Mouse (Mus musculus) testis, adult 2 months (tissue): ENCODE results near the gene Gpr15. TPM values are rescaled to one million over a fixed set of nuclear protein-coding genes. Genes with fewer than 3 reads are reported as not detected.

Experiments
- H3K27ac ChIP-seq: fragments of 200-500 bp; 2 replicates; pipeline ENCODE4 v1.5.1; 2012; ENCODE audit warnings: low read depth, low read length; ENCODE audit not compliant: control insufficient read depth, insufficient read depth
- H3K27me3 ChIP-seq: fragments of 200-500 bp; 2 replicates; pipeline ENCODE4 v1.6.1; 2012; ENCODE audit warnings: mild to moderate bottlenecking, low read length, moderate library complexity; ENCODE audit not compliant: control insufficient read depth, insufficient read depth
- H3K36me3 ChIP-seq: fragments of 200-500 bp; 2 replicates; pipeline ENCODE4 v1.6.1; 2012; ENCODE audit warnings: mild to moderate bottlenecking, low read length; ENCODE audit not compliant: control insufficient read depth, insufficient read depth
- H3K4me1 ChIP-seq: fragments of 200-500 bp; 2 replicates; pipeline ENCODE4 v1.6.1; 2012; ENCODE audit warnings: low read length; ENCODE audit not compliant: control insufficient read depth, insufficient read depth
- H3K4me3 ChIP-seq: fragments of 200-500 bp; 2 replicates; pipeline ENCODE4 v1.5.1; 2012; ENCODE audit warnings: low read depth, mild to moderate bottlenecking, low read length, moderate library complexity, mixed read lengths; ENCODE audit not compliant: control insufficient read depth
- CTCF ChIP-seq: fragments of 200-500 bp; IDR thresholded peaks from 2 replicates; pipeline ENCODE4 v1.5.1; 2012; ENCODE audit warnings: low read depth, mild to moderate bottlenecking, inconsistent platforms, low read length, moderate library complexity; ENCODE audit not compliant: control insufficient read depth, insufficient read depth, insufficient replicate concordance
- POLR2A ChIP-seq: fragments of 200-500 bp; IDR thresholded peaks from 2 replicates; pipeline ENCODE4 v1.6.1; 2012; ENCODE audit warnings: low read depth, mild to moderate bottlenecking, inconsistent platforms, low read length, moderate library complexity; ENCODE audit not compliant: control insufficient read depth
- polyA plus RNA-seq: library from polyadenylated mRNA; depleted of rRNA; stranded (reverse); fragments of >200 nt; gene quantifications from 2 replicates; pipeline ENCODE4 v1.2.3, GENCODE M21; 2012

Gene Gpr15
- polyA plus RNA-seq, 1 experiment: 4.2 TPM

GRCm38 (mm10) chr16:58709536-58709935 is 9.3 kb downstream of the Gpr15 start:
- H3K4me1 ChIP-seq: no peaks in the 10 kb centered on the region
- no peak for TF ChIP-seq POLR2A
- no peak for TF ChIP-seq CTCF
- no peaks in the 10 kb centered on the region for H3K27me3 ChIP-seq
- no peaks in the 10 kb centered on the region for H3K36me3 ChIP-seq
- no peak overlapping the region for H3K27ac ChIP-seq
- no peak overlapping the region for H3K4me3 ChIP-seq

GRCm38 (mm10) chr16:58708601-58709475 is 10.0 kb downstream of the Gpr15 start:
- Histone ChIP-seq H3K4me1 (no peaks in the 10 kb centered on the region), H3K4me3 (no peak overlapping the region), H3K36me3 (no peaks in the 10 kb centered on the region), H3K27me3 (no peaks in the 10 kb centered on the region), H3K27ac (no peak overlapping the region)
- TF ChIP-seq CTCF (no peak), POLR2A (no peak)

DNA sequence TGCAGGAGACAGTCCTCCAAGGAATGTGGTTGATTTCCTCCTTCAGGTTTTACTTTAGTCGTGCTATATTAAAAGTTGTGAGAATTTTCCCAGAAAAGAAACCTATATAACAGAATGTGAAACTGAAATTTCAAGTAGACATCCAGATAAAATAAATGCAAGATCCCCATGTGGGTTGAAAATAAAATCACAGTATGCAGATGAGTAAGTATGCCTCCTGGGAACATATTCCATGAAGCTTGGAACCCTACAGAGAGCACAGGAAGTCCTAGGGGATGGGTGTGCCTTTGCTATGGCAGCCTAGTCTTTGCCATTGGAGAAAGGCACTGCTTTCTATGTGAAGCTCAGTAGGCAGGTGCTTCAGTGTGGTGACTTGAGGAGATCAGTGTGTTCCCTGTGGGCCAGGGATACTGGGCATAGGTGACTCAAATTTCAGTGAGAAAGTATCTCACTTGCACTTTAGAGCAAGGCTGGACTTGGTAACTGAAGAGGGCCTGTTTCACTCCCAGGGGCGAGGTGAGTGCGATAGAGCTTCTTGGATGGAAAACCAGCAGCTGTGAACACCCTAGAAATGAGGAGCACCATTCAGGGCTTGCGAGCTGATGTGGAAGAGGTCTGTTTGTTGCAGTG is 11.5 kb downstream of the Gpr15 start:
- H3K27ac ChIP-seq: no peak overlapping the region
- no peak overlapping the region for H3K4me3 ChIP-seq
- H3K27me3 ChIP-seq: no peaks in the 10 kb centered on the region
- H3K4me1 ChIP-seq: no peaks in the 10 kb centered on the region
- H3K36me3 ChIP-seq: no peaks in the 10 kb centered on the region
- TF ChIP-seq POLR2A (no peak), CTCF (no peak)

DNA sequence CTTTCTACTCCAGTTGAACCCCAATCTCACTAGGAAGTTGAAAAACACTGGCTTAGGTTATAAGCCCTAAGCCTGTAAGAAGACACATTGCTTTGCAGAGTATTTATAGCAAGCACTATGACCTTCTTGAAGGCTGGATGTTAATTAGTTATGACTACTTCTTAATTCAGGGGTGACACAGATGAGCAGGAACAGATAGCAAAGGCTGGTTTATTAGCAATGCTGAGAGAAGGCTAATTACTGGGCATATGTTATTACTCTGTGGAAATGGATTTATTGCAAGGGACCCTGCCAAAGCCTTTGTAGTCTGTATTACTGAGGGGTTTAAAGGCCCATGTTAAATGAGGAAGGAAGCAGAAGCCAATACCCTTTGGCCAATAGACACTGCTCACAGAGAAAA is 13.9 kb downstream of the Gpr15 start:
- Histone ChIP-seq H3K27ac (no peak overlapping the region), H3K36me3 (no peaks in the 10 kb centered on the region), H3K27me3 (no peaks in the 10 kb centered on the region), H3K4me3 (no peak overlapping the region), H3K4me1 (no peaks in the 10 kb centered on the region)
- TF ChIP-seq CTCF (no peak), POLR2A (no peak)

DNA sequence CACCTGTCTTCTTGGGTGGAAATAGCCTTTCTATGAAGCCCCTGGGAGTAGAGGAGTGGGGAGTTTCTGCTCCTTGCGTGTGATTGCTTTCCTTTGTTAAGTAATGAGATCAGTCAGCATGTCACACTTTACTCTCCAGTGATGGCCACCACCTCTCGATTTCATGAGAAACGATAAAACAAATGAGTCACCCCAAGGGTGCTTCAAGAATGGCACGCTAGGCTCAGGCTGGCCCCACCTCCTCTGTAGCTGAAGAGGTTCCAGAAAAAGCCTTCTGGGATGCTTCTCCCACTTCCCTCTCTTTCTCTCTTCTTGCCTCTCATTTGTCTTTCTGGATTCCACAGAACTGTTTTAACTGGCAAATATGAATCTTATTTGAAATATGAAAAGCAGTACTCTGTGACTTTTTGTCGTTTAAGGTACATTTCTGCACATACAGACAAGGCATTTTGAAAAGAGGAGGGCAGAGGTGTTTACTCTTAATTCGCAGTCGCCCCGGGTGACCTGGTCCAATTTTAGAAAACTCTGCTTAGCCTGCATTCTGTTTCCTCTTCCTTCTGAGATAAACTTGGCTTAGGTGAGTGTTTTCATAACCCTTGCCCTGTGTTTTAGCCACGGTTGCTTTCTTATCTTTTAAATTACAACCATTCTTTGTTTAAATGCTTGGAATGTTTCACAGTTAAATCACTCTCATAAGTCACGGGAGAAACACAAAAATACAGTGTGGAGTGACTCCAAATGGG is 15.3 kb downstream of the Gpr15 start:
- TF ChIP-seq POLR2A (no peak), CTCF (no peak)
- Histone ChIP-seq H3K27ac (no peak overlapping the region), H3K36me3 (no peaks in the 10 kb centered on the region), H3K27me3 (no peaks in the 10 kb centered on the region), H3K4me1 (no peaks in the 10 kb centered on the region), H3K4me3 (no peak overlapping the region)

DNA sequence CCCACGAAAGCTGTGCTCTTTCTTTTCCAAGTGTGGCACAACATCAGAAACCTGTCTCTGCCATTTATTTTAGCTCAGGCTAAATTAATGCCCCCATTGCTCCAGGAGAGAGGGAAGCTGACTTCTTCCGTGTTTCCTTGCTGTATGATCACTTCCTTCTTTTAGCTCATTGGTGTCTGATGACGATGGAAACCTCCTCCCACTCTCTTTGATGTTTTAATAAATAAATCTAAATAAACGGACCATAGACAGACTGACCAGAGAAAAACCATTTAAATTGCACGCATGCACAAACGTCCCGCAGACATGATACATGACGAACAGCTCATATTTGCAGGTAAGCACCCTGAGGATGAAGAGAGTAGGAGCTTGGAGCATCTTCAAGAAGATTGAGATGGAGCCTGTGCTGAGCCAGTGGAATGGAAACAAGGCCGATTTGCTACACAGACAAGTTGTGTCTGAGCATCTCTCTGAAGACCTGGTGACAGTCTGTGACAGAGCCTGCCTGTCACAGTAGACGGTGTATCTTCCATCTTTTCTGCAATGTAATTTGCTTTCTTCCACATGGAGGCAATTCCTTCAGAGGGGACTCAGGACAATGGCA is 16.4 kb downstream of the Gpr15 start:
- no peak overlapping the region for H3K27ac ChIP-seq
- TF ChIP-seq POLR2A (no peak), CTCF (no peak)
- H3K36me3 ChIP-seq: no peaks in the 10 kb centered on the region
- no peaks in the 10 kb centered on the region for H3K27me3 ChIP-seq
- H3K4me3 ChIP-seq: no peak overlapping the region
- no peaks in the 10 kb centered on the region for H3K4me1 ChIP-seq

GRCm38 (mm10) chr16:58701779-58702178 is 17.1 kb downstream of the Gpr15 start:
- Histone ChIP-seq H3K4me3 (no peak overlapping the region), H3K27me3 (no peaks in the 10 kb centered on the region), H3K27ac (no peak overlapping the region), H3K4me1 (no peaks in the 10 kb centered on the region), H3K36me3 (no peaks in the 10 kb centered on the region)
- TF ChIP-seq CTCF (no peak), POLR2A (no peak)
